Mouse (Mus musculus) T-helper 1 cell (primary cell): ENCODE data around the gene Tnfsf10.
"Not testable (repeated sequence)": the region's sequence is repeated elsewhere in the genome, so short reads cannot be mapped to it uniquely, and the experiment has no call there.

ENCODE experiments used
- in situ Hi-C: fragments of 300-600 bp; cut with MboI, MseI; formaldehyde crosslinking; loops from one replicate; pipeline ENCODE4 v1.15.1; 2025; ENCODE audit warnings: high pct_unique_total_duplicates

Tnfsf10 gene

GRCm38 (mm10) chr3:27316559-27317287 is at the start of gene Tnfsf10:
TSS of gene Tnfsf10 (plus strand) at chr3:27317028.
- in situ Hi-C loops = no loop called here

- in situ Hi-C loops = loop anchor here (10.0 kb wide), 1 partner anchor 197 kb away; no protein-coding TSS in a partner anchor
Measured at GRCm38 (mm10) chr3:27267327-27267726, 49.5 kb upstream of the Tnfsf10 start.

- in situ Hi-C loops = loop anchor here (10.0 kb wide), 1 partner anchor 197 kb away; no protein-coding TSS in a partner anchor
Measured at GRCm38 (mm10) chr3:27267887-27268286, 48.9 kb upstream of the Tnfsf10 start.

GRCm38 (mm10) chr3:27269151-27269550 is 47.7 kb upstream of the Tnfsf10 start:
- in situ Hi-C loops = loop anchor here (10.0 kb wide), 1 partner anchor 196 kb away; no protein-coding TSS in a partner anchor

- in situ Hi-C loops = no loop called here
Measured at GRCm38 (mm10) chr3:27270160-27270962, 46.5 kb upstream of the Tnfsf10 start.

GRCm38 (mm10) chr3:27272926-27273745 is 43.7 kb upstream of the Tnfsf10 start:
- in situ Hi-C loops = no loop called here

- in situ Hi-C loops = not testable (repeated sequence)
Measured at GRCm38 (mm10) chr3:27279286-27279925, 37.4 kb upstream of the Tnfsf10 start.

GRCm38 (mm10) chr3:27280280-27280749 is 36.5 kb upstream of the Tnfsf10 start:
- in situ Hi-C loops = no loop called here

GRCm38 (mm10) chr3:27283071-27283713 is 33.6 kb upstream of the Tnfsf10 start:
- in situ Hi-C loops = no loop called here

GRCm38 (mm10) chr3:27283796-27284195 is 33.0 kb upstream of the Tnfsf10 start:
- in situ Hi-C loops = no loop called here

GRCm38 (mm10) chr3:27284227-27284626 is 32.6 kb upstream of the Tnfsf10 start:
- in situ Hi-C loops = no loop called here

GRCm38 (mm10) chr3:27285072-27285471 is 31.8 kb upstream of the Tnfsf10 start:
- in situ Hi-C loops = loop anchor here (5.0 kb wide), 1 partner anchor 42 kb away; no protein-coding TSS in a partner anchor

- in situ Hi-C loops = loop anchor here (5.0 kb wide), 1 partner anchor 39 kb away; no protein-coding TSS in a partner anchor
Measured at GRCm38 (mm10) chr3:27288301-27288700, 28.5 kb upstream of the Tnfsf10 start.

- in situ Hi-C loops = loop anchor here (5.0 kb wide), 1 partner anchor 38 kb away; no protein-coding TSS in a partner anchor
Measured at GRCm38 (mm10) chr3:27288909-27289308, 27.9 kb upstream of the Tnfsf10 start.

- in situ Hi-C loops = no loop called here
Measured at GRCm38 (mm10) chr3:27290285-27290684, 26.5 kb upstream of the Tnfsf10 start.

GRCm38 (mm10) chr3:27290945-27291344 is 25.9 kb upstream of the Tnfsf10 start:
- in situ Hi-C loops = not testable (repeated sequence)

- in situ Hi-C loops = not testable (repeated sequence)
Measured at GRCm38 (mm10) chr3:27291411-27291810, 25.4 kb upstream of the Tnfsf10 start.

- in situ Hi-C loops = no loop called here
Measured at GRCm38 (mm10) chr3:27293645-27294385, 23.0 kb upstream of the Tnfsf10 start.

- in situ Hi-C loops = no loop called here
Measured at GRCm38 (mm10) chr3:27300451-27300850, 16.4 kb upstream of the Tnfsf10 start.
